Mouse (Mus musculus) adrenal gland, postnatal 10 days (tissue): ENCODE measurements around the gene Stard3nl. TPM values are rescaled to one million over a fixed set of nuclear protein-coding genes. Genes with fewer than 3 reads are reported as not detected.

ENCODE experiments used
- DNase-seq: peaks from one replicate; pipeline ENCODE4 v3.0.0; 2021; ENCODE audit warnings: mixed read lengths
- long read RNA-seq, 2 experiments: library from polyadenylated mRNA; stranded (forward); transcript quantifications; one replicate each; pipeline ENCODE4 v2.0.0; 2021
- total RNA-seq, 2 experiments: library from RNA; stranded (reverse); gene quantifications; 2 replicates each; pipeline ENCODE4 v1.2.3; 2021

Stard3nl gene
- 10 to 100 TPM; 24.3 to 34.2 TPM for total RNA-seq
- long read RNA-seq, experiment 1, transcript Stard3nl-201 (9 exons, 1,327 nt), result major isoform, 69 of 79 reads
- long read RNA-seq, experiment 1, partial matches to known transcripts, result 3 of 79 reads
- long read RNA-seq, experiment 1, other reads (novel, unspliced or antisense), result 6 of 79 reads
- long read RNA-seq, experiment 2, transcript Stard3nl-201 (9 exons, 1,327 nt), result major isoform, 33 of 34 reads
- long read RNA-seq, experiment 2, partial matches to known transcripts, result 0 of 34 reads
- long read RNA-seq, experiment 2, other reads (novel, unspliced or antisense), result 1 of 34 reads

DNA sequence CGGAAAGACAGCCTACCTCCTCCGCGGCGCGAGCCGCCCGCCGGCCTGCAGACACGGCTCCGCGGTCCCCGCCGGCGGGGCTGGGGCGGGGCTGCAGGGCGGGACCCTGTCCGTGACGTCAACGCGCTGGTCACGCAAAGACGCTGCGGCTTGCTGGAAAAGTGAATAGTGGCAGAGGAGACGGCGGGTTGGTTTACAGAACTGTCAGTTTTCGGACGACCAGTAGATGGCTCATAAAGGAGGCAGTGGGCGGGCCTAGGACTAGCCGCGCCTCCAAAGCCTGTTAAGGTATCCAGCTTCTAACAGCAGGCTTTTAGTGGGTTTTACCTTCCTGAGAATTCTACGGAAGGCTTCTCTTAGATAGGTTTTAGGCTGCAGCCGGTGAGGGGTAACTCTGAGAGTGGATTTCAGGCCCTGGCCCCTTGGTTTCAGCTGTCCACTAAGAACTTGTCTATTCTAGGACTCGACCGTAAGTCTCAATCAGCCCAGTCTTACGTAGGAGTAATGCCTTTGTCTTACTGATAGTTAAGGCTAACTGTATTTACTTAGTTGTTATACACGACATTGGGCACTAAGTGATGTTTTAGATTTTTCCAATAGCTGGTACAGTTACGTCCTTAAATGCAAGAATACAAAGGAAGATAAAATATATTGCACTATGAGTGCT lies at the start of gene Stard3nl:
Gene Stard3nl (minus strand): TSS at position 108 of the 667 bp plus-strand sequence.
- DNase-seq, result peak; percentile 99

DNA sequence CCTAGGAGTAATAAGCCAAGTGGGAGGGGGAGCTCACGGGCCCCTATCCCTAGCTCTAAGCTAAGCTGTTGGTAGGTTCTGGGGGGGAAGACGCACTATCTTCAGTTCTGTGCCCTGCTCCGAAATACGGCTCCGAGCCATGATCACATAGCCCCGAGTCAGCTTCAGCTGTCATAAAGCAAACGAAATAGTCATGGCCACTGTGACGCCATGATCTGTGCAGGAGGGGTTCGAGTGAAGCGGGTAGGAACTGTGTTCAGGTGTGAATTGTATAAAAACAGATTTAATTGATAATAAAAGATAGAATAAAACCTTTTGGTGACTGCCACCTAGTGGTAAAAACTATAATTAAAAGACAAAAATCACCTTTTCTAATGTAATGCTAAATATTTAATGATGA lies 42.4 kb upstream of the Stard3nl start:
- no peak for DNase-seq

DNA sequence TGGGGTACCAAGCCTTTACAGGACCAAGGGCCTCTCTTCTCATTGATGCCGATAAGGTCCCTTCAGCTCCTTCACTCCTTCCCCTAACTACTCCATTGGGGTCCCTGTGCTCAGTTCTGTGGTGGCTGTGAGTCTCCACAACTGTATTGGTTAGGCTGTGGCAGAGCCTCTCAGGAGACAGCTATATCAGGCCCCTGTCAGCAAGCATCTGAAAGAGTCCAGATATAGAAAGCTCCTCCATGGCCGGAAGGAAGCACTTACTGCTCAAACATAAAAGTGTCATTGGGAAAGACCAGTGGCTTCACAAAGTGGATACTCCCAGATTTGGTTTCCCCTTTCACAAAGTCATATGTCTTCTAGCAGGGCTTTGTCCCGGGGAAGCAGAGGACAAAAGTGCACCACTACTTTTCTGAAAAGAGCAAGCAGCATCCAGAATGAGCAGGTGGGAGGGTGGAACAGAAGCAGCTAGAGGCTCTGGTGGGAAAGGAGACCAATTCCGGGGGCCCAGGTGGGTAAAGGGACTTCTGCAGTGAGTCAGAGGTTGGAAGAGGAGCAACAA lies 34.3 kb upstream of the Stard3nl start:
- DNase-seq, result no peak

DNA sequence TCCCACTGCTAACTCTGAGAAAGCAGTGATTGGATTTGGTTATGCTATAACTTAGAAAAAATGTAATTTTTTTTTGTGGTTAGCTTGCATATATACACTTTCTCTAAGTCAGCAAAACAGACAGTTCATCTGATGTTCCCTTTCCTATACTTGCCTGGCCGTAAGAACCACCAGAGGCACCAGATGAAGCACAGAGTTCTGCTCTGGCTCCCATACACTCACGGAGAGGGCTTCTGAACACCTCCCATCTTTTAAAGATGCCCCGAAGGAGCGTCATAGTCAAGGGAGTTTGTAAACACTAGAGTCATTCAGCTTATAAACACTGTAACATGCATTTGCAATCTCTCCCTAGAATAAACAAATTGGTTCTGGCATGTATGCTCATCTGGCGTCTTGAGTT lies 32.5 kb upstream of the Stard3nl start:
- no peak for DNase-seq

DNA sequence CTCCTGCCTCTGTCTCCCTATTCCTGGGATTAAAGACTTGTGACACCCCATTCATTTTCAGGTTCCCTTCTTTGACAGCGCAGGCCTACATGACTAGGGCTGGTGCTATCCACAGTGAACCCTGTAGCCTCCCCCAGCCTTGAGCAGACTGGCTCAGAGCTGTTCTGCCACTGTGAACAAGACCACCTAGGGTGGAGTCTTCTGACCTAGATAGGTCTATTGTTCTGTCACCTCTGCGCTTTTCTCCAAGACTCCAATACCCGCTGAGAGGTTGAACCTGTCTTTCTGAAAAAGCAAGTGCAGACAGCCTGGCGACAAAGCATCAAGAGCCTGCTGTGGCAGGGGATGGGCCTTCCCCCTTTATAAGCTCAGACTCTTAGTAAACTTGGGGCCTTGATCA lies 29.0 kb upstream of the Stard3nl start:
- no peak for DNase-seq

DNA sequence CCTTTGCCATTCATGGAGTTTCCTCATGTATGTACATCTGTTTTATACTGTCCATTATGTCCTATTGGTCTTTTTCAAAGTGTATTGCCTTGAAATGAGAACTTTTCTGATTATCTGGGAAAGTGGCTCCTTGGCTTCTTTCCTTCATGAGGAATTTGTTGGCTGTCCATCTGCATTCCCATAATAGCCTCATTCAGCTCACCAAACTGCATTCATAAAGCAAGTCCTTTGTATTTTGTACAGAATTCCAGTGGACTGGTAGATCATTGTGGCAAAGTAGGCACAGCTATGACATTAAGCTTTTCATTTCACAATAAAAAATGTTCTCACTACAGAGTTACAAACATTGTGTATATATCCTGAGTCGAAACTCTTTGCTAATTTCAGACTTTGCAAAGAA lies 26.9 kb upstream of the Stard3nl start:
- DNase-seq, result no peak

DNA sequence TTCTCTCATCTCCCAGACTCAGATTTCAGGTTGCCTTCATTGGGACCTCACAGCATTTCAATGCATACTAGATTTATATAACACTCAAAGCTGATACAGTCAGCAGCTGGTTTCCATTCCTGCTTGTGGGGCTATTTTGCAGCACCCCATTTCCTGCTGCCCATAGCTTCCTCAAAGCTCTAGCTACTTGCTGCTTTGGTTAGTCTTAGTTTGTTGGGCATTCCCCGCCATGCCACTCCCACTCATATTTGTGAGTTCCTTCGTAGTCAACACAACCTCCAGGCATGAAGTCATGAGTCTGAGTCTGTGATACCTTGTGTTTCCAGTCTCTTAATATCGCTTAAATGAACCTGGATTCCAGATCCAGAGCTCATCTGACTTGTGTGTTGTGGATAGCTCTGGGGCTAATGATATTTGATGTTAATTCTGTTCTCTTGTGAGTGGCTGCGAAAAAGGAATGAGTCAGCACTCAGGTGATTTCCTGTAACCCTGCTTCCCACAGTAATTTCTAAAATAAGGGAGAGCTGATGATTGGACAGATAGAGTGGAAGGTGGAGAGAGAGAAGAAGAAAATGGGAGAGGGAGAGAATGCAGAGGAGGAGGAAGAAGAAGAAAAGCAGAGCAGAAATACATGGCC lies 22.4 kb upstream of the Stard3nl start:
- no peak for DNase-seq

DNA sequence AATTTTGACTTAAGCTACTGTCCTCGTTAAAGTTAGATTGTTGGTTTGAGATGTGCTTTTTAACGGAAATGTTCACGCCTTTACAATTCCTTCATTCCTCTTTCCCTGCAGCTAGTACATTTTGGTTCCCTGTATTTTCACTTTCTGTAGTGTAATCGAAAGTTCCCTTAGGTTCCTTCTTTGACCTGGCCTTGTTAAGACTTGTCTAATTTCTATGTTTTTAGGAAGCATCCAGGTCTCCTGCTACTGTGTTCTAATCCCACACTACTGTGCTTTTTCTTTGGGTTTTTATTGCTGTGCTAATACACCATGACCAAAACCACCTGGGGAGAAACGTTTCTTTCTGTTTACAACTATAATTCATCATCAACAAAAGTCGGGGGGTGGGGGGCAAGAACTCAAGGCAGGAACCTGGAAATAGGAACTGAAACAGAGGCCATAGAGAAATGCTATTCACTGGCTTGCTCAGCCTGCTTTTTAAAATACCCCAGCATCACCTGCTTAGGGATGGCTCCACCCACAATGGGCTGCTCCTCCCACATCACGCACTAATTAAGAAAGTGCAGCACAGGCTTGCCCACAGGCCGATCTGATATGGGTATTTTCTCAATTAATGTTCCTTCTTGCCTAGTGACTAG lies 20.4 kb upstream of the Stard3nl start:
- DNase-seq, result no peak

DNA sequence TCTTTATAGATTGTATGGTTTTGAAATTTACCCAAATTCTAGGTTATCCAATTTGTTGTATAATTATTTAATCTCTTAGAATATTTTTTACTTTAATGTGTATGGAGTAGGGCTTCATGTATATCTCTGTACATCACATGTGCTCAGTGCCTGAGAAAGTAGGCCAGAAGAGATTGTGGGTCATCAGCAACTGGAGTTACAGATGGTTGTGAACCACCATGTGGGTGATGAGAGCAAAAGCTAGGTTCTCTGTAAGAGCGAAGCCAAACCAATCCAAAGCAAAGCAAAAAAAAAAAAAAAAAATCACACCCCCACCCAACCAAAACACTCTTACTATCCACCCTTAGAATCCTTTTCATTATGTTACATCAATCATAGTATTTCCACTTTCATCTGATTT lies 19.7 kb upstream of the Stard3nl start:
- no peak for DNase-seq

DNA sequence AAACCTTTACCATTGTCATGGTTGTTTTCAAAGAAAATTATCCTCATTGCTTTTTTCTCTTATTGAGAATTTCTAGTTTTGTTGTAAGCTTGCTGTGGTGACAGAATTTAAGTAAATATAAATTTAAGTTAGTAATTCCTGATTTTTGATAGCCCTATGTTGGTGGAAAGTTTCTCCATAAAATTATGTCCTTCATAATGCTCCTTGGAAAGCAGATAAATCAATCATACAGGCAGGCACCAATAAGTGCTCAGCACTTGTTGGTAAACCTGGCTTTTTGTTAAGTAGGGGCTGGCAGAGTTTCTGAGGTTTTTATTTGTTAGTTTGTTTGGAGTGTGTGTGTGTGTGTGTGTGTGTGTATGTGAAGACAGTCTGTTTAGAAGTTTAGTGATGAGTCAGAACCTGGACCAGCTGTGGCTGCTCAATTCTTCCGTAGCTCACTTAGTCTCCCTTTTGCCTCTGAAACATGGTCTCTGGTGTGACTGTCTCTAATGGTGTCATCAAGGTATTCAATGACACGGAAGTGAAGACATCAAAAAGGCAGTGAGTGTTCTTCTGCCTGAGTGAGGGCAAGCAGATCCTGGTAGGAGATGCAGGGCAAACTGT lies 16.8 kb upstream of the Stard3nl start:
- no peak for DNase-seq

DNA sequence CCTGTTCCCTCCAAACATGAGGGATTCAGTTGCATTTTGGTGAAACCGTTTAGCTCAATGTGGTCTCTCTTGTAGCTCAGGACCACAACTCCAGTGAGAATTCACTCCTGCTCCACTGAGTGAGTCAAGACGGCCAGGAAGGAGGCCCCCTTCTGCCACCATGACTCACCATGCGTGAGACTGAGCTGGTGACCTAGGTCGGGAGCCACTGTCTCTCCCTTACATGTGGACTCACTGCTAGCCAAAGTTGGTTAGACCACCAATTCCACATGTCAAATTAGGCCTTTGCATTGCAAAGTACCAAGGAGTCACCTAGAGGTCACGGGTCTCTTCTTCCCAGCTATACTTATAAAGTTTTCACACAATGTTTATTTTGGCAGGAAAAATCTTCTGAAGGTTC lies 16.3 kb upstream of the Stard3nl start:
- no peak for DNase-seq

DNA sequence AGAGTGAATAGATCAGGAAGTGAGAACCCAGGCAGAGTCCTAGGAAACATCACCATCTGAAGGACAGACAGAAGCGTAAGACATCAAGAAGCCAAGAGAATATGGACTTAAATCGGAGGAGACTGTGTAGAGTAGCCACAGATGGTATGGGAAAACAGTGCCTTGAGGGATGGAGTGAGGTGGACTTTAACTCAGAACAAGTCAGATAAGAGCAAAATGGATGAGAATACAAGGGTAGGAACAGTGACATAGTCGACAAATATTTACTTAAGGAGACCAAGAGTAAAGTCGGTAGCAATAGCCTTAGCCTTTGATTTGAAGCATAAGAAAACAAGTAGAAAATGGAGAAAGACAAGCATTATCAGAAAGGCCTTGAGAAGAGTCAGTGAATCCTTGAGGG lies 15.1 kb upstream of the Stard3nl start:
- DNase-seq, result no peak

DNA sequence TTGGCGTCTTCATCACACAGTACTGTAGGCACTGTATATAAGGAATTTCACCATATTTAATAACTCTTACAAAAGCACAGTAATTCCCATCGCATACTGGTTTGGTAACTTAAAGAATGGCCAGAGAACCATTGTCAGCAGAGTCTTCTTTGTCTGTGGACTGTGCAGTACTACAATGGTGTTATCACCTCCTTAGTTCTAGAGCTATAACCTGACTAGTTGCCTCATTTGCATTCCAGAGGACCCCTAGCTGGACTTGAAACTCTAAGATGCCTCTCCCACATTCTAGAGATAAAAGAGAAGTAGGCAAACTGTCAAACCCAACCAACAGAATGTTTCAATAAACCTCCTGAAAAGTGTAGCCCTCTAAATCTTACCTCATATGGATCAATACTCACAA lies 12.4 kb upstream of the Stard3nl start:
- no peak for DNase-seq

DNA sequence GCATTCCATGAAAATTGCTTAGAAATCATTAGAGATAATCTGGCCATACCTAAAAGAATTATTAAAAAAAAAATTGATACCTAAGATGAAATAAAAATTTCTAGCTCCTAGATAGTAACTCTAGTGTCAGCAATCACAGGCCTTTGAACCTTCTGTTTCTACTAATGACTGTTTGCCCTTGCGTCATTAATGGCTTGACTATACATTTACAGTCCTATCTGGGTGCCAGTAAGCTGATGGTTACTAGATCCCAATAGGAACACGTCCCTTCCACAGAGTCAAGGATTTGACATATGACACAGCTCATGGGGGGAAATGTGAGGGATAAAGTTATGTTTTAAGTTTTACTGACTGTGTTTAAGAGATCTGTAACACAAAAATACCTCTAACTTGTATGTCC lies 9.0 kb upstream of the Stard3nl start:
- no peak for DNase-seq

DNA sequence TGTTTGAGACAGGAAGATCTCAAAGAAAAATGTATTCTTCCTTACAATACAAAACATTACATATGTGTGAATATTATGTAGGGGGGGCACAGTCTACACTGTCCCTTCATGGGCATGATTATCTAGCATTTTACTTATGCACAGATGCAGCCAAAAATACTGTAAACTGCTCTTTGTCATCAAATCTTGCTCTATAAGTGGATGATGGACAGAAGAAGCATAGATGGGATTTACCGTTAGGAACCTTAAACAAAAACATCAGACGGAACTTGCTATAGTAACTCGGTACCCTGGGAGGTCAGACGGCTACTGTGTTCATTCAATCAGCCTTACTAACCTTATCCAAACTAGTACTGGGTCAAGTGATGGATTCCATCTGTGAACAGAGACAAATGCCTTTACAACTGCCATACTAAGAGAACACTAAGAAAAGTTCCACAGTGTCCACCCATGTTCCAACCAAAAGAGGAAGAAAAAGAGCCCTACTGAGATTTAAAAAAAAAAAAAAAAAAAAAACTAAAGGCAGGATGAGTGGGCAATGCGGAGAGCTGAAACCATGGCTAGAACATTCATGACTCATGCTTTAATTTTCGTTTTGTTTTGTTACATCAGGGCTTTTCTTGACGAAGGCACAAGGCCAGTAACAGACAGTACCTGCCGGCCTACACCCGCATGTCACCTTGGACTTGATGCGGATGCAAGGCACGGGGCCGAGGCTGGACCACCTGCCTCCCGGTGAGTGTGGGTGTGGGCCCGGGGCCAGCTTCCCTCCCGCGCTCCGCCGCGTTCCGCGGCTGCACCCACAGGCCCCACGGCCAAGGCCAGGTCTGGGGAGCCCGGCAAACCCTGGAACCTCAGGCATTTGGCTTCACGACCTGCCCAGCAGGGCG lies 552 bp downstream of the Stard3nl start:
- DNase-seq, result no peak

DNA sequence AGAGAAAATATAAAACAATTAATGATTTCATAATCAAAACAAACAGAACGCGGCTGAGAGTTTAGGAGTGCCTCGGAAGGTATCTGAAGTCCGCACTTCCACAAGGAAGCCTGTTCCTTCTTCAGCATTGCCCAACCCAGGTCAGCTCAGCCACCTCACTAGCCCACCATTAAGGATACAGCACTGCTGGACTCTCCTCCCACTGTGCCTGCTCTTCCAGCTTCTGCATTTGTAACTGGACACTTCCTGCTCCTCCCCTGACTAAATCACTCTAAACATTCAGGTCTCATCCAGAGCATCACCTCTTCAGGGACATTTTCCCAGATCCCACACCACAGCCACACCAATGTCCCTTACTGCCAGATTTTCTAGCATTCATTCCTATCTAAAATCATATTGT lies 1.4 kb downstream of the Stard3nl start:
- DNase-seq, result no peak

DNA sequence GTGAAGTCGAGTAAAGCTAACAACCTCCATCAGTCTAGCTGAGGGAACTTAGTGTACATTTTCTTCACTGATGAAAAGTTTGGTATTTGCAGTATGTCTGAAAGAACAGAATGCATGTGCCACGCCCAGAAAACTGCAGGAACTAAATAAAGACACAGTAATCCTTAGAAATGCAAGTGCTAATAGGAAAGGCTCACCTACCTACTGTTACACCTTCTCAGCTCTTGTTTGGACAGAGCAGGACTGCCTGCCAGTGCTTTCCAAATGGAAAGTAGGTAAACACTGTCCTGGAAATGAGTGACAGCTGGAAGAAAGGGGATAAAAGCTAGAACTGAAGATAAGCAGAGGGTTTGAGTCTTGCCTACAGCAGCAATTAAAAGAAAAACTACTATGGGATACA lies 1.9 kb downstream of the Stard3nl start:
- DNase-seq, result no peak

DNA sequence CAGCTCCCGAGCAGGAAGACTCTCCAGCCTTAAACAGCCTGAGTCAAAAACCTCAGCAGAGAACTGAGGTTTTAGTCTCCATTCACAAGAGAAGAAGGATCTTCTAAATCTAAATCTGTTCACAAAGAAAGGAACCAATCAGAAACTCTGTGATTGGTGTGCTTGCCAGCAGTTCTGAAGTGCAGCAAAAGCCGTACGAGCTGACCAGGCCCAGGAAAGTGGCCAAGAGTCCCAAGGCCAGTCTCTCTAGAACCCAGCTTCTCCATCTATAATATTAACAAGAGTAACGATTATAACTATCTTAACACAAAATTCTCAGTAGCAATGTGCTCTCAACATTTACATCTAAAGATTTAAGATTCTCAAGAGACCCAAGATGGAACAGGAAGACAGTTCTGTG lies 4.0 kb downstream of the Stard3nl start:
- DNase-seq, result peak; percentile 31

DNA sequence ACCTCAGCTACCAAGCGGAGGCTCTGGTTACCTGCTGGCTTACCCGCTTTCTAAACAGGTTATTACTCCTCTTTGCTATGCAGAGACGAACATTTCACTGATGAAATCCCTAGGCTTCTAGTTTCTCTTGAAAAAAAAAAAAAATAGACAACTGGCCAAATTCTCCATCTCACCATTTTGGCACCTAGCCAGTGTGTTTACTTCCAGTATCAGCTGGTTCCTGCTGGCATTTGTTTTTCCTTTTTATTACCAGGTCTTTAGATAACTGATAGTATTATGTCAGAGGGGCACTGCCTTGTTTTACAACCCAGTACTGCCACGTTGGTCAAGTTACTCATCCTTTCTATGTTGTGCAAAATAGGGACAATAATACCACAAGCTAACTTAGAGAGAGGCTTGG lies 5.3 kb downstream of the Stard3nl start:
- no peak for DNase-seq

DNA sequence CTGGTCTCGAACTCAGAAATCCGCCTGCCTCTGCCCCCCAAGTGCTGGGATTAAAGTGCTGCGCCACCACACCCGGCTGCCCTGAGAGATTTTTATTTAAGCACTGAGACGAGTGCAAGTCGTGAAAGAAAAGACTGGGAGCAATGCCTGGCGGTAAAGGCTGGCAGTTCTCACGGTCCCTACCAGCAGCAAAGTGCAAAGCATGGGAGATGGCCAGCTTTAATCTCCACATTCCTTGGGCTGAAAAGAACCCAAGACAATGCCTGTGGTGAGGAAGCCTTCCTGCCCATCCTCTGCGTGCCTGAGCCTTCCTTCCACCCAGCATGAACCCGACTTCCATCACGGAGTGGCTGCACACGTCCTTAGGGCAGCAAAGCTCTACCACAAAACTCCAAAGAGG lies 5.7 kb downstream of the Stard3nl start:
- DNase-seq, result no peak

DNA sequence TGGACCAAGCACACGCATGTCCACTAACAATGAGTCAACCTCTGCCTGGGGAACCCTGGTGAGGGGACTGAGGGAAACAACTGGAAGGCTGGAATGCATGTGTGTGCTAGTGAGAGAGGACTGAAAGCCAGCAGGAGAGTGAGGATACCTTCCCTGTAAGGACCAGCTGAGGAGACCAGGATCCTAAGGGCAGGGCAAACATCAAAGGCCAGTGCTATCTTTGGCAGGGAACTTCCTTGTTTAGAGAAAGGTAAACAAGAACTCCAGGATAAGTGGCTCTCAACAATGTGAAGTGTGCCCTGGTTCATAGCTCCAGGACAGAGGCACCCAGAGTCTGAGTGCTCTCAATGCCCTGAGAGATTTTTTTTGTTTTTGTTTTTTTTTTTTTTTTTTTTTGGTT lies 6.2 kb downstream of the Stard3nl start:
- no peak for DNase-seq
